Mouse (Mus musculus): ENCODE data around the gene Nell2. TPM values are rescaled to one million over a fixed set of nuclear protein-coding genes. Genes with fewer than 3 reads are reported as not detected.

Gene Nell2
- polyA plus RNA-seq, 1 experiment = 0.04 TPM

DNA sequence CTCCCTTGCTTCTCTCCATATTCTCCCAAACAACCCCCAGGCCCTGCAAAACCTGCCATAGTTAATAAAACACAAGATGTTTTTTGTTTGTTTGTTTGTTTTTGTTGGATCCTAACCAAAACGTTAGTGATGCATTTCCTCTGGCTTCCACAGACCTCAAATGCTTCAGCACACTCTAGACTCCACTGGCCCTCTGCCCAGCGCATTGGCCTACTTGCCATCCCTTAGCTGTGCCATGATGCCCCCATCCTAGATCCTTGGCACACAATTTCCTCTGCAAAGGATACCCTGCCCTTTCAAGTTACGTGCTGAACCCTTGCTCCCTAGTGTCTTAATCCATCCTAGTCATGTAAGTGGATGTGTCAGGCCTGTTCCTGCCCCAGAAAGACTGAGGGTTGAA lies 255.1 kb downstream of the Nell2 start:
- TF ChIP-seq MYOD1 (IDR thresholded peaks at IDR 0.05; ENCODE audit: control insufficient read depth in 1 of 3, insufficient read length in 2 of 3, low read depth in 2 of 3) (no peak), MAX (IDR thresholded peaks at IDR 0.05; ENCODE audit: low read depth) (no peak), CEBPB (IDR thresholded peaks at IDR 0.05; ENCODE audit: insufficient read depth, poor library complexity, severe bottlenecking) (no peak), MYOG (IDR thresholded peaks at IDR 0.05; ENCODE audit: control insufficient read depth in 1 of 3, insufficient read depth in 1 of 3, insufficient read length in 2 of 3, low read depth in 2 of 3) (no peak), REST (IDR thresholded peaks at IDR 0.05; ENCODE audit: insufficient read depth, insufficient read length) (no peak), E2F4 (IDR thresholded peaks at IDR 0.05; ENCODE audit: insufficient read depth) (no peak), POLR2A (IDR thresholded peaks at IDR 0.05; ENCODE audit: insufficient read length, low read depth) (no peak), TCF3 (IDR thresholded peaks at IDR 0.05; ENCODE audit: insufficient read length, low read depth) (no peak), SRF (IDR thresholded peaks at IDR 0.05; ENCODE audit: control insufficient read depth, insufficient read length, low read depth) (no peak), POLR2AphosphoS2 (IDR thresholded peaks at IDR 0.05; ENCODE audit: insufficient read length, low read depth) (no peak), USF1 (IDR thresholded peaks at IDR 0.05; ENCODE audit: low read depth) (no peak)
- Histone ChIP-seq H3K36me3 (ENCODE audit: control insufficient read depth, insufficient read depth) (no peaks in the 10 kb centered on the region), H3ac (ENCODE audit: control insufficient read depth, insufficient read length) (no peak overlapping the region), H3K4me2 (ENCODE audit: low read depth) (no peak overlapping the region), H3K4me3 (no peak overlapping the region), H3K79me2 (ENCODE audit: control insufficient read depth, insufficient read depth) (no peaks in the 10 kb centered on the region), H3K27me3 (ENCODE audit: control insufficient read depth, insufficient read depth, insufficient read length) (no peaks in the 10 kb centered on the region)

DNA sequence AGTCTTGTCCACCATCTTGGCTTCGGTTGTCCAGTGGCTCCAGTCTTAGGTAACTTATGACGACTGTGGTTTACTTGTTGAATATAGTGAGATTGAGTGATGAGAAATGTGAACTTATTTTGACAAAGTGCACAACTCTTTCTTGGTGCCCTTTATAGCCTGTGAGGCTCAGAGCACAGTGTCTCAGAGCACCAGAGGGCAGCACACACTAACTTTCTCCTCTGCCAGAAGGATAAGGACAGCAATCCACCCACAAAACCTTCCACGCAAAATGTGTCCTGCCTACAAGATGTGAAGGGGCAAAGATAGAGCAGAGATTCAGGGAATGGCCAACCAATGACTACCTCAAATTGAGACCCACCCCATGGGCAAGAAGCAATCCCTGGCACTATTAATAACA lies 256.2 kb downstream of the Nell2 start:
- Histone ChIP-seq H3K4me3 (no peak overlapping the region), H3K4me2 (ENCODE audit: low read depth) (no peak overlapping the region), H3K79me2 (ENCODE audit: control insufficient read depth, insufficient read depth) (no peaks in the 10 kb centered on the region), H3K27me3 (ENCODE audit: control insufficient read depth, insufficient read depth, insufficient read length) (no peaks in the 10 kb centered on the region), H3K36me3 (ENCODE audit: control insufficient read depth, insufficient read depth) (no peaks in the 10 kb centered on the region), H3ac (ENCODE audit: control insufficient read depth, insufficient read length) (no peak overlapping the region)
- TF ChIP-seq MYOG (IDR thresholded peaks at IDR 0.05; ENCODE audit: control insufficient read depth in 1 of 3, insufficient read depth in 1 of 3, insufficient read length in 2 of 3, low read depth in 2 of 3) (no peak), POLR2A (IDR thresholded peaks at IDR 0.05; ENCODE audit: insufficient read length, low read depth) (no peak), CEBPB (IDR thresholded peaks at IDR 0.05; ENCODE audit: insufficient read depth, poor library complexity, severe bottlenecking) (no peak), POLR2AphosphoS2 (IDR thresholded peaks at IDR 0.05; ENCODE audit: insufficient read length, low read depth) (no peak), MYOD1 (IDR thresholded peaks at IDR 0.05; ENCODE audit: control insufficient read depth in 1 of 3, insufficient read length in 2 of 3, low read depth in 2 of 3) (no peak), USF1 (IDR thresholded peaks at IDR 0.05; ENCODE audit: low read depth) (no peak), SRF (IDR thresholded peaks at IDR 0.05; ENCODE audit: control insufficient read depth, insufficient read length, low read depth) (no peak), TCF12 (IDR thresholded peaks at IDR 0.05; ENCODE audit: insufficient read depth, poor library complexity, severe bottlenecking) (no peak)

- TF ChIP-seq POLR2AphosphoS2 (IDR thresholded peaks at IDR 0.05; ENCODE audit: insufficient read length, low read depth) (no peak), SRF (IDR thresholded peaks at IDR 0.05; ENCODE audit: control insufficient read depth, insufficient read length, low read depth) (no peak)
- Histone ChIP-seq H3K36me3 (ENCODE audit: control insufficient read depth, insufficient read depth) (no peaks in the 10 kb centered on the region), H3K4me3 (no peak overlapping the region), H3ac (ENCODE audit: control insufficient read depth, insufficient read length) (no peak overlapping the region), H3K27me3 (ENCODE audit: control insufficient read depth, insufficient read depth, insufficient read length) (no peaks in the 10 kb centered on the region), H3K79me2 (ENCODE audit: control insufficient read depth, insufficient read depth) (no peaks in the 10 kb centered on the region), H3K4me2 (ENCODE audit: low read depth) (no peak overlapping the region)
These were observed 268.5 kb downstream of the Nell2 start for GRCm38 (mm10) chr15:95259671-95260450.

DNA sequence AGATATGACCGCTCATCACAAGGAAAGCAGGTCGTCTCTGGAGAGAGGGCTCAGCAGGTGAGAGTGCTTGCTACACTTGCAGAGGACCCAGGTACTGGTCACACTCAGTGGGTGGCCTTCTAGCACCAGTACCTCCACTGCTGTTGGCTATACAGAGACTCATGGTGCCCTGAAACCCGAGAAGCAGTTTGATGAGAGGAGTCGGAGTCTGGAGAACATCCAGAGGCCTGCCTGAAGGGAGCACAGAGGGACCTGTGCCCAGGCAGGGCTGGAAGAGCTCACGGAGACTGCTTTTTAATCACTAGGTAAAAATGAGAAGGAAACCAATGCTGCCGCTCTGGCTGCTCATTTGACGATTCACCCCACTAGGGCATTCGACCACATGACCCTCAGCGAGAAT lies 271.2 kb downstream of the Nell2 start:
- Histone ChIP-seq H3K79me2 (ENCODE audit: control insufficient read depth, insufficient read depth) (no peaks in the 10 kb centered on the region), H3K4me3 (no peak overlapping the region), H3K36me3 (ENCODE audit: control insufficient read depth, insufficient read depth) (no peaks in the 10 kb centered on the region), H3K4me2 (ENCODE audit: low read depth) (no peak overlapping the region), H3ac (ENCODE audit: control insufficient read depth, insufficient read length) (no peak overlapping the region), H3K27me3 (ENCODE audit: control insufficient read depth, insufficient read depth, insufficient read length) (no peaks in the 10 kb centered on the region)
- no peak for TF ChIP-seq TCF3 (IDR thresholded peaks at IDR 0.05; ENCODE audit: insufficient read length, low read depth)
- no peak for TF ChIP-seq CEBPB (IDR thresholded peaks at IDR 0.05; ENCODE audit: insufficient read depth, poor library complexity, severe bottlenecking)
- TF ChIP-seq MAX (IDR thresholded peaks at IDR 0.05; ENCODE audit: low read depth) = no peak
- TF ChIP-seq REST (IDR thresholded peaks at IDR 0.05; ENCODE audit: insufficient read depth, insufficient read length) = no peak
- TF ChIP-seq SRF (IDR thresholded peaks at IDR 0.05; ENCODE audit: control insufficient read depth, insufficient read length, low read depth) = no peak
- no peak for TF ChIP-seq MYOG (IDR thresholded peaks at IDR 0.05; ENCODE audit: control insufficient read depth in 1 of 3, insufficient read depth in 1 of 3, insufficient read length in 2 of 3, low read depth in 2 of 3)
- no peak for TF ChIP-seq TCF12 (IDR thresholded peaks at IDR 0.05; ENCODE audit: insufficient read depth, poor library complexity, severe bottlenecking)
- no peak for TF ChIP-seq USF1 (IDR thresholded peaks at IDR 0.05; ENCODE audit: low read depth)
- TF ChIP-seq POLR2AphosphoS2 (IDR thresholded peaks at IDR 0.05; ENCODE audit: insufficient read length, low read depth) = no peak
- TF ChIP-seq POLR2A (IDR thresholded peaks at IDR 0.05; ENCODE audit: insufficient read length, low read depth) = no peak
- TF ChIP-seq E2F4 (IDR thresholded peaks at IDR 0.05; ENCODE audit: insufficient read depth) = no peak
- TF ChIP-seq MYOD1 (IDR thresholded peaks at IDR 0.05; ENCODE audit: control insufficient read depth in 1 of 3, insufficient read length in 2 of 3, low read depth in 2 of 3) = no peak

- Histone ChIP-seq H3K4me3 (no peak overlapping the region), H3K27me3 (ENCODE audit: control insufficient read depth, insufficient read depth, insufficient read length) (no peaks in the 10 kb centered on the region), H3K4me2 (ENCODE audit: low read depth) (no peak overlapping the region), H3K36me3 (ENCODE audit: control insufficient read depth, insufficient read depth) (no peaks in the 10 kb centered on the region), H3ac (ENCODE audit: control insufficient read depth, insufficient read length) (no peak overlapping the region), H3K79me2 (ENCODE audit: control insufficient read depth, insufficient read depth) (no peaks in the 10 kb centered on the region)
- TF ChIP-seq TCF12 (IDR thresholded peaks at IDR 0.05; ENCODE audit: insufficient read depth, poor library complexity, severe bottlenecking) = no peak
- no peak for TF ChIP-seq POLR2A (IDR thresholded peaks at IDR 0.05; ENCODE audit: insufficient read length, low read depth)
- TF ChIP-seq REST (IDR thresholded peaks at IDR 0.05; ENCODE audit: insufficient read depth, insufficient read length) = no peak
- TF ChIP-seq CEBPB (IDR thresholded peaks at IDR 0.05; ENCODE audit: insufficient read depth, poor library complexity, severe bottlenecking) = no peak
- TF ChIP-seq MYOD1 (IDR thresholded peaks at IDR 0.05; ENCODE audit: control insufficient read depth in 1 of 3, insufficient read length in 2 of 3, low read depth in 2 of 3) = no peak
- TF ChIP-seq TCF3 (IDR thresholded peaks at IDR 0.05; ENCODE audit: insufficient read length, low read depth) = no peak
- no peak for TF ChIP-seq E2F4 (IDR thresholded peaks at IDR 0.05; ENCODE audit: insufficient read depth)
- no peak for TF ChIP-seq MAX (IDR thresholded peaks at IDR 0.05; ENCODE audit: low read depth)
- no peak for TF ChIP-seq POLR2AphosphoS2 (IDR thresholded peaks at IDR 0.05; ENCODE audit: insufficient read length, low read depth)
- TF ChIP-seq USF1 (IDR thresholded peaks at IDR 0.05; ENCODE audit: low read depth) = no peak
- TF ChIP-seq MYOG (IDR thresholded peaks at IDR 0.05; ENCODE audit: control insufficient read depth in 1 of 3, insufficient read depth in 1 of 3, insufficient read length in 2 of 3, low read depth in 2 of 3) = no peak
- no peak for TF ChIP-seq SRF (IDR thresholded peaks at IDR 0.05; ENCODE audit: control insufficient read depth, insufficient read length, low read depth)
These were observed 282.8 kb downstream of the Nell2 start for GRCm38 (mm10) chr15:95245516-95245915.
